Mouse (Mus musculus): ENCODE measurements around the gene Zbtb25.

Gene Zbtb25

GRCm38 (mm10) chr12:76297830-76298229, 71.6 kb downstream of the Zbtb25 start:
- no peak for DNase-seq (ENCODE audit: low spot score in 2 of 2)

Data from frontal cortex, postnatal 10 days (tissue).